Mouse (Mus musculus) spleen, adult 2 months (tissue): ENCODE results near the gene Tns1. TPM values are rescaled to one million over a fixed set of nuclear protein-coding genes. Genes with fewer than 3 reads are reported as not detected.

Experiments used
- DNase-seq, 2 experiments: peaks; one replicate each; pipeline versions ENCODE4 v3.0.0 to v3.0.0-alpha.2; 2012 to 2021; ENCODE audit warnings: low spot score in 2 of 2, low read depth in 1 of 2
- H3K27ac ChIP-seq: fragments of 200-500 bp; 2 replicates; pipeline ENCODE4 v1.5.1; 2012; ENCODE audit warnings: low read length, inconsistent platforms; ENCODE audit not compliant: insufficient read depth
- H3K27me3 ChIP-seq: fragments of 200-500 bp; 2 replicates; pipeline ENCODE4 v1.6.1; 2012; ENCODE audit warnings: mild to moderate bottlenecking, moderate library complexity, low read length, inconsistent platforms; ENCODE audit not compliant: control insufficient read depth, insufficient read depth
- H3K36me3 ChIP-seq: fragments of 200-500 bp; 2 replicates; pipeline ENCODE4 v1.6.1; 2012; ENCODE audit warnings: mild to moderate bottlenecking, low read length, inconsistent platforms; ENCODE audit not compliant: control insufficient read depth, insufficient read depth
- H3K4me1 ChIP-seq: fragments of 200-500 bp; 2 replicates; pipeline ENCODE4 v1.6.1; 2011; ENCODE audit warnings: inconsistent platforms; ENCODE audit not compliant: control insufficient read depth, insufficient read depth, insufficient read length
- H3K4me3 ChIP-seq: fragments of 200-500 bp; 2 replicates; pipeline ENCODE4 v1.5.1; 2011; ENCODE audit warnings: mild to moderate bottlenecking, inconsistent platforms; ENCODE audit not compliant: insufficient read depth, insufficient read length; ENCODE audit errors: extremely low read depth
- CTCF ChIP-seq: fragments of 200-500 bp; IDR thresholded peaks from 2 replicates; pipeline ENCODE4 v1.5.1; 2011; ENCODE audit warnings: mild to moderate bottlenecking, inconsistent platforms; ENCODE audit not compliant: insufficient read depth, insufficient read length, insufficient replicate concordance; ENCODE audit errors: extremely low read depth
- POLR2A ChIP-seq: fragments of 200-500 bp; IDR thresholded peaks from 2 replicates; pipeline ENCODE4 v1.6.1; 2011; ENCODE audit warnings: low read depth, low read length, inconsistent platforms
- WGBS: fragments of 180-500 bp; shearing (Covaris S2); methylation state at CpG from one replicate; pipeline ENCODE4 v1.1.7; 2018; 5-methylcytosine and 5-hydroxymethylcytosine counted together
- polyA plus RNA-seq: library from polyadenylated mRNA; depleted of rRNA; stranded (reverse); fragments of >200 nt; gene quantifications from 2 replicates; pipeline ENCODE4 v1.2.3, GENCODE M21; 2012

Tns1 gene
- polyA plus RNA-seq, 1 experiment = 80.4 TPM

DNA sequence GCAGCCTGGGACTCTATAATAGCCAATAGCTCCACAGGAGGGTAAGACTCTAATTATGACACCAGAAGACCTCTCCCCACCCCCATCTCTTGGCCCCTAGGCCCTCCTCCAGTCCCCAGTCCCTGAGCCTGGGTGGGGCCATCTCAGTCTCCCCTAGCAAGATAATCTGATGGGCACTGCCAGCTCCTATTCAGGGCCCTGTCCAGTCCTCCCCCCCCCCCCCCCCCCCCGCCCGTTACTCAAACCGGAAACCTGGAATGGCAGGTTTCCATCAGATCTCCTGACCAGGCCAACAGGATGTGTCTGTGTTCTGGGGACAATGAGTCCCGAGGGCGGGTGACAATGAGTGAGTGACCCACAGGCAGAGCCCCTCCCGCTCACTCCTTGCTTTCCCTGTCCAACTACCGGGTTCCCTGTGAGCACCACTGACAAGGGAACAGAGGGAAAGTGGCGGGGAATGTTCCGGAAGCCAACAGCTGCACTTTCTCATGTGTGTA, 136.5 kb downstream of the Tns1 start:
- H3K27ac ChIP-seq = no peak overlapping the region
- TF ChIP-seq POLR2A (no peak), CTCF (no peak)

DNA sequence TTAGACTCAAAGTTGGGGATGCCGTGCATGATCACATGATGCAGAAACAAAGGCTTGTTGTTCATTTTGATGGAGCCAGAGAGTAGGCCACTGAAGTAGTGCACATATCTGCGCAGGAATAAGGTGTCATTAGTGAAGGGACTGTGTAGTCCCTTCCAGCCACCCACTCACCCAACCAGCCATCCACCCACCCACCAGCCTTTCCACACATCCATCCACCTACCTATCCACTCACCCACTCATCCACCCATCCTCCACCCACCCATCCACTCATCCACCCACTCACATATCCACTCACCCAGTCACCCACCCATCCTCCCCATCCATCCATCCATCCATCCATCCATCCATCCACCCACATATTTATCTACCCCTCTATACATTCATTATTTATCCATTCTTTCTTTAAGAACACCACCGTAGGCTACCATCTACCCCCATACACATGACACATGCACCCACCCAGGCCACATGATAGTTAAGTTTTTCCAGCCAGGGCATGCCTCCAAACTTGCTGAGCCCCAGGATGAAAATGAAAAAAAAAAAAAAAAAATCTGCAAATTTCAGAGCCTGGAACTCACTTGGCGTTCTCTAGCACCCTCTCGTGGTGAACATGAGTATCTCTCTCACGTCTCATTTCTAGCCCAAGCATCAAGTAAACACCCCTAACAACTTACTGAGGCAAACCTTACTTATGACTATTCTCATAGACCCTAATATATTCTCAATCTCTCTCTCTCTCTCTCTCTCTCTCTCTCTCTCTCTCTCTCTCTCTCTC, 137.8 kb downstream of the Tns1 start:
- DNase-seq = peak; percentile 18 to 22
- TF ChIP-seq CTCF = peak; percentile 36; the same call in 1 of the 2 replicates
- TF ChIP-seq POLR2A = no peak
- H3K4me3 ChIP-seq = no peak overlapping the region

More for the DNA sequence above, 136.5 kb downstream of the Tns1 start:
- Histone ChIP-seq H3K4me3 (no peak overlapping the region), H3K36me3 (no peaks in the 10 kb centered on the region), H3K27me3 (no peaks in the 10 kb centered on the region), H3K4me1 (no peaks in the 10 kb centered on the region)
- no peak for DNase-seq
- WGBS = 88% methylated on average over 8 of the region's 9 CpGs

DNA sequence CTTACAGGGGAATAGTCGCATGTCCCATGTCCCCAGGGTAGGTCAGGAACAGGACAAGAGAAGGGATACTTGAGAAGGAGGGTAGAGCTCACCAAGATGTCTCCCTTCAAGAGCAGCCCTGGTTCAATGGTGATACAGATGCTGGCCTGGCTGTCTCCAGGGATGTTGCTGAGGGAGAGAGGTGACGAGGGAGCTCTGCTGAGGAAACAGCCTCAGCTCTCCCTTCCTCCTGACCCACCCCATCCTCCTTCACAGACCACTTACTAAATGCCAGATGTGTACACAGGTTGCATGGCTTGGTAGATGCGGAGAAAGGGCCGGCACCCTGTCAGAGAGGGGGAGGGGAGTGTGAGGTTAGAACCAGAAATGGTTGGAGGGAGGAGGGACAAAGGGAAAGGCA, 138.6 kb downstream of the Tns1 start:
- no peak for DNase-seq
- TF ChIP-seq CTCF (no peak), POLR2A (no peak)
- Histone ChIP-seq H3K27me3 (no peaks in the 10 kb centered on the region), H3K27ac (no peak overlapping the region), H3K4me3 (no peak overlapping the region), H3K36me3 (no peaks in the 10 kb centered on the region), H3K4me1 (no peaks in the 10 kb centered on the region)
- WGBS = 93% methylated on average over 4 of the region's 4 CpGs

More for the DNA sequence above, 137.8 kb downstream of the Tns1 start:
- Histone ChIP-seq H3K36me3 (no peaks in the 10 kb centered on the region), H3K4me1 (no peaks in the 10 kb centered on the region), H3K27ac (no peak overlapping the region), H3K27me3 (no peaks in the 10 kb centered on the region)
- WGBS = 49% methylated on average over 6 of the region's 6 CpGs

DNA sequence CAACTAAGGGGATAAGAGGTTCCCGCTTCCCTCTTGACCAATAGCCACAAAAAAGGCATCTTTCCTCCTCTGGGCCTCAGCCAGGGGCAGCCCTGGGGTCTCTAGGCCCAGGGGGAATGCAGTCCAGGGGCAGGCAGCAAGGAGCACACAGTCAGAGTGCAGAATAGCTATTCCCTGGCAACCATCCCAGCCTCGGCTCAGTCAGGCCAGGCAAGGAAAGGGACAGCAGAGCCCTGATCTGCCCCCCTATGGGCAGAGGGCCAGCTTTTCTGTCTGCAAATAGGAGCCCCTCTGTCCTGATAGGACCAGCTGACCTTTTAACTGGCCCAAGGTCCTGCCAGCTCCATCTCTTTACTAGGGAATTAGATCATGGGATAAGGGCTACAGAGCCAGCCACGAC, 145.0 kb downstream of the Tns1 start:
- TF ChIP-seq POLR2A = no peak
- TF ChIP-seq CTCF = no peak
- Histone ChIP-seq H3K36me3 (no peaks in the 10 kb centered on the region), H3K4me1 (no peaks in the 10 kb centered on the region), H3K4me3 (no peak overlapping the region), H3K27me3 (no peaks in the 10 kb centered on the region), H3K27ac (no peak overlapping the region)
- 82% methylated on average over 3 of the region's 3 CpGs for WGBS
- DNase-seq = no peak

DNA sequence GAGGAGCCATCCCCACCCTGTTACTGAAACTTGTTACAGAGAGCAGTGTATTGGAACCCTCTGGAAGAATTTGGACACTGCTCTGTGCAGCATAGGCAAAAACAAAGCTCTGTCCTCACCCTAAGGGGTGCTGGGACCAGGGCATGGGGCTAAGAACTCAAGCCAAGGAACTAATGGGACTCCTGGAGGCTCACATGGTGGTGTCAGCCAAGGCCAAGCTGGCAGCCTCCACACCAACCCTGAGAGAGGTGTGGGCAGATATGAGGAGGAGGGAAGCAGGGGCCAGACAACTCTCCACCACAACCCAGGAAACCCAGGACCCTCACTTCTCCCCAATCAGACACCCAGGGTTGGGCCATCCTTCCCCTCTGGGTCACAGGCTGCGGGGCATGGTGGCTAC, 145.7 kb downstream of the Tns1 start:
- H3K4me1 ChIP-seq = no peaks in the 10 kb centered on the region
- WGBS = 96% methylated on average over 1 of the region's 1 CpGs
- no peaks in the 10 kb centered on the region for H3K27me3 ChIP-seq
- H3K36me3 ChIP-seq = no peaks in the 10 kb centered on the region
- DNase-seq = no peak
- H3K4me3 ChIP-seq = no peak overlapping the region
- no peak for TF ChIP-seq CTCF
- no peak for TF ChIP-seq POLR2A
- H3K27ac ChIP-seq = no peak overlapping the region

DNA sequence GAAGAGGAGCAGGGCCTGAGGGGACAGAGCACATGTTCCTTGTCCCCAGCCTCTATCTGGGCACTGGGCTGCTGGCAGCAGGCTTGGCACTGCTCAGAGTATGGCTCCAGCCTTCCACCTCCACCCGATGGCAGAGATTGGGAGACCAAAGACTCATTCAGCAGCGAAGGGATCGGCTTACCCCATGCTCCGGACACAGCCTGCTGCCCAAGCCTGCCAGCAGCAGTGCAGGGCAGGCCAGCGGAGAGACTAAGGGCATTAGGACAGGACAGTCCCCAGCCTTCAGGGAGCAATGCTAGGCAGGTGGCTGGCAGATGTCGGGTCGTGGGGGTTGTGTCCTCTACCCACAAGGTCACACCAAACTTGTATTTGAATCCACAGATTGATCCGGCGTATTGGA, 150.3 kb downstream of the Tns1 start:
- DNase-seq = no peak
- TF ChIP-seq CTCF = no peak
- TF ChIP-seq POLR2A = no peak
- Histone ChIP-seq H3K27me3 (no peaks in the 10 kb centered on the region), H3K4me1 (no peaks in the 10 kb centered on the region), H3K4me3 (no peak overlapping the region), H3K36me3 (no peaks in the 10 kb centered on the region), H3K27ac (no peak overlapping the region)
- WGBS = 92% methylated on average over 9 of the region's 9 CpGs

DNA sequence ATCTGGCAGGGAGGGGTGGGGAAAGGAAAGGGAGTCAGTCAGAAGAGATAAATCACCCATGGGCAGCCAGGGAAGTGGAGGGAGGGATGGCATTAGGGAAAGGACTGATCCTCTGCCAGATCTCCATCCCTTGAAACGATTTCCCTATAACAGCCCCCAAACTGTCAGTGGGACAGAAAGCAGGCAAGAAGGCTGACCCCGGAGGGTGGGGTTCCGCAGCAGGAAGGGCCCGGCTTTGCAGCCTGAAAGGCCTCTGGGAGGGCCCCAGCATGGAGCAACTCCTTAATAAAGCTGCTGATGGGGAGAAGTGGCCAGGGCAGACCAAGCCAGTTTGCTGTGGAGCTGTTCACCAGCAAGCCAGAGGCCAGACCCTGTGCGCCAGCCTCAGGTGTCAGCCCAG, 151.5 kb downstream of the Tns1 start:
- no peak for DNase-seq
- Histone ChIP-seq H3K27me3 (no peaks in the 10 kb centered on the region), H3K27ac (no peak overlapping the region), H3K4me1 (no peaks in the 10 kb centered on the region), H3K36me3 (no peaks in the 10 kb centered on the region), H3K4me3 (no peak overlapping the region)
- WGBS = 89% methylated on average over 5 of the region's 5 CpGs
- TF ChIP-seq CTCF (no peak), POLR2A (no peak)
